ENCODE assay signal across 10 mouse cellular contexts in the genomic region with DNA sequence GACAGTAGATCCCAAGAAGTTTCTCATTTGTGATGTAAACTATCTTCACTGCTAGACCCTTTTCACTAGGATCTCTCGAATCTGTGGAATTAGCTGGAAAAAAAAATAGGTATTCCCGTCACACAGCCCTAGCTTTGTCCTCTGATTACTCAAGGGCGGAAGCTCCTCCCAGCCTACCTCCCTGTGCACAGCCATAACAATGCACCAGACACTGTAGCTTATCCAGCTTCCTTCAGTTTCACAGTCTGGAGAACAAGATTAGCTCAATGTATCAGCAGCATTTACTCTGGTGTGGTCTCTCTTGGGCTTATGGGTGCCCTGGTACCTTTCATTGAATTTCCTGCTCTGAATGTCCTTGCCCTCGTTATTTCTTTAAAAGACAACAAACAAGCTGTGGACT.
"Had no signal": no experiment of that assay in that cellular context is flagged by ENCODE, and none has a peak within 500 bp of the region (broad histone marks: within the 10 kb centered on the region; RNA-seq: fewer than 3 reads in every experiment).

No protein-coding gene starts in this region.

- H3K4me1 ChIP-seq: limb, embryonic 13.5 days had no signal

- H3K9me3 ChIP-seq: limb, embryonic 13.5 days; neural tube, embryonic 12.5 days had no signal

- H3K36me3 ChIP-seq: limb, embryonic 13.5 days; neural tube, embryonic 12.5 days had no signal

- H3K4me3 ChIP-seq: layer of hippocampus, adult 2 months; limb, embryonic 13.5 days; myocyte; neural tube, embryonic 12.5 days had no signal

- H3K9ac ChIP-seq: limb, embryonic 13.5 days; liver, embryonic 14.5 days; neural tube, embryonic 12.5 days had no signal

- H3K27ac ChIP-seq: layer of hippocampus, adult 2 months; limb, embryonic 13.5 days; liver, embryonic 14.5 days; neural tube, embryonic 12.5 days; stomach, postnatal 0 days had no signal

- H3K27me3 ChIP-seq: limb, embryonic 13.5 days; neural tube, embryonic 12.5 days had no signal

- H3K4me2 ChIP-seq: limb, embryonic 13.5 days; neural tube, embryonic 12.5 days had no signal

- DNase-seq: kidney, adult 2 months; left cerebral cortex, postnatal 4 days; lung, adult 18-20 months; thymus, postnatal 4 days had no signal
